Mouse (Mus musculus) stomach, postnatal 0 days (tissue): ENCODE data around the gene Nmi.

Experiments
- CTCF ChIP-seq: IDR thresholded peaks from 2 replicates; pipeline ENCODE4 v1.5.1; 2016; ENCODE audit warnings: antibody characterized with exemption, low read depth, mild to moderate bottlenecking, moderate library complexity
- EP300 ChIP-seq: optimal IDR thresholded peaks from 2 replicates; pipeline ENCODE3; 2016; ENCODE audit warnings: antibody characterized with exemption

DNA sequence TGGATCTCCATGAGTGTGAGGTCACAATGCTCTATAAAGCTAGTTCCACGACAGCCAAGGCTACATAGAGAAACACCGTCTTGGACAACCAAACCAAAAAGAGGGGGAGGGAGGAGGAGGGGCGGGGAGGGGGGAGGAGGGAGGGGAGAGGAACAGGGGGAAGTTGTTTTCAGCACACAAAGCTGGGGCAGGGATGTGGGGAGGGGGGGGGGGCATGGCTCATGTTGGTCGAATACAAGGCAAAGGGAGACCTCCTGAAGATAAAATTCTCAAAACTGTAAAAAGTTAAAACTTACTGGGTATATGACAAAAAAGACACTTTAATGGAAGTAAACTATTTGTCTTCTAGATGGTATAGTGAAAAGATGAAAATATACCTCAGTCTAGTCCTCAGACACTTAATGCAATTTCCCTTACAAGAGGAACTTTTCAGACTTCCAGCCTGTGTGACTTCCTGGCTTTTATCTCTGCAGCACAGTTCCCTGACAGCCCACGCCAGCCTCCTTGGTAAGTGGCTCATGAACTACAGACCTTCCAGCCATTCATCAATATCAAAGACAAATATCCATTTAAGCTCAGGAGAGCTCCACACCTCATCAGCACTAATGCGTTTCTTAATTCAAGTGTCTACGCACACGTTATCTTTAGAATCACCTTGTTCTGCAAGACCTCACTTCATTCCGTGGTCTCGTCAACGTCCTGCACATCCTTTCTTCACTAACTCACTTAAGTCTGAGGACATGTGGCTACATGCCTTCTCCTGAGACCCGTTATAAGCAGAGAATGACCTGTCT, 39.8 kb downstream of the Nmi start:
- TF ChIP-seq CTCF (no peak), EP300 (no peak)
